Mouse (Mus musculus): ENCODE measurements around the gene Zc3hav1.
A peak's percentile ranks its signal among the peaks of the same experiment; 100 is the strongest.

Gene Zc3hav1

DNA sequence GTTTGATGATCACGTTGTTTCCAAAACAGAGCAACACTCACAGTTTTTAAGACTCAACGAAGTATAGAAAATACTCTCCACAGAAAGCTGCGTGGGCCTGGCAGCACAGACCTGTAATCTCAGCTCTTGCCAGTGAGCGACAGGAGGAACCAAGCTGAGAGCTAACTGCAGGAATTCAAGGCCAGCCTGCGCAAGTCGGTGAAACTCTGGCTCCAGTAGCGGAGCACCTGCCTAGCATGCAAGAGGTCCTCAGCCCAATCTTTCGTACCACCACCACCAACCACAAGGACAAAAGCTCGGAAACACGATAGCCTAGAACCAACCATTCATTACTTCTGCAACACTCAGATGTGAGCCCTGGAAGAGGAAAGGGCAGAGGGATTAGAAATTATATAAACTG, 2.0 kb downstream of the Zc3hav1 start:
- no peak for DNase-seq (ENCODE audit: low spot score)

DNA sequence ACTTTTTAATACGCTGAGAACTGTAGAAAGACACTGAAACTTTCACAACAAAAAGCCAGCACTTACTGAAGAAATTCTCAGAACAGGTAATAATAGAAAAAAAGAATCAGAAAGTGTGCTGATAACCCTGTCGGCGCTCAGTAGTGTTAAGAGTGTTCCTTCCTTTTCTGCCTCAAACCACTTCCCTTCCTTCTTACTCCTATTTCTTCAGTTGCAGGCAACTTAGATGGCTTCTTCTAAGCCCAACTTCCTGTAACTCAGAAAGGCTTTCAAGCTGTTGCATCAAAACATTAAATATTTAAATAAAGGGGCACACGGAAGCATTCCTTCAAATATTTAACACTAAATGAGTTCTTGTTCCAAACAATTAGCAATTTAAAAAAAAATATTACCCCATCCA, 2.5 kb downstream of the Zc3hav1 start:
- DNase-seq (ENCODE audit: low spot score), result no peak

- no peak for DNase-seq (ENCODE audit: low spot score)
Observed at GRCm38 (mm10) chr6:38349806-38350205, 4.6 kb downstream of the Zc3hav1 start.

DNA sequence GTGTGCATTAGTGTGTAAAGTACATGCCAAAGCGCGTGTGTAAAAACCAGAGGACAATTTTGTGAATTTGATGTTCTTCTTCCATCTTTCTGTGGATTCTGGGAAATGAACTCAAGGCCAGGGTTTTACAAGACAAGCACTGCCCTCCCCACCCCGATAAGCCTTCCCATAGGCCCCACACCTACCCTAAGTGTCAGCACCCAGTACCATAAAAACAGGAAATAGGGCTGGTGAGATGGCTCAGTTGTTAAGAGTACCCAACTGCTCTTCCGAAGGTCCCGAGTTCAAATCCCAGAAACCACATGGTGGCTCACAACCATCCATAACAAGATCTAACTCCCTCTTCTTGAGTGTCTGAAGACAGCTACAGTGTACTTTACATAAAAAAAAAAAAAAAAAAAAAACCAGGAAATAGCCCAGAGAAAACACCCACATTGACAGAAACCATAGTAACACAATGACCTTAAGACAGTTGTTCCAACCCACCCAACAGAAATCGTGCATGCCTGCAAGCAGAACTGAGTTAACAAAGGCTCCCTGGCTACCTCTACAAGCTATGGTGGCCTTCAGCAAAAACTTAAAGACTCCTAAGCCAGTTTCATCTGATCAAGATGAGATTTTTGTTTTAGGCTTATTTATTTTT, 5.5 kb downstream of the Zc3hav1 start:
- no peak for DNase-seq (ENCODE audit: low spot score)

GRCm38 (mm10) chr6:38347875-38348274, 6.5 kb downstream of the Zc3hav1 start:
- no peak for DNase-seq (ENCODE audit: low spot score)

DNA sequence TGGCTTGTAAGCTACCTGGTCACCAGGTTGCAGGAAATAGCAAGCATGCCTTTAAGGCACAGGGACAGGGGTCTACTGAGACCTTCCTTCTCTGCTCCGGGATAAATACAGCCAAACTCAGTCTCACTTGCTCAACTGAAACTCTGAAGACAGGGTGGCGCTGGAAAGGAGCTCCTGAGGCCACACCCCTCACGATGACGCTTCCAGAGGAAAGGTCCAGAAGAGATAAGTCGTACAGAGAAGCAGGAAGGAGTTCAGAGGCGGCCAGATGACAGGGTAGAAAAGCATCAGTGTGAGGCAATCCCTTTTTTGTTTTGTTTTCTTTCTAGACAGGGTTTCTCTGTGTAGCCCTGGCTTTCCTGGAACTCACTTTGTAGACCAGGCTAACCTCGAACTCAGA, 8.6 kb downstream of the Zc3hav1 start:
- peak; percentile 59 for DNase-seq (ENCODE audit: low spot score)

- DNase-seq (ENCODE audit: low spot score), result no peak
Observed at GRCm38 (mm10) chr6:38344006-38344670, 10.3 kb downstream of the Zc3hav1 start.

GRCm38 (mm10) chr6:38343581-38343980, 10.8 kb downstream of the Zc3hav1 start:
- no peak for DNase-seq (ENCODE audit: low spot score)

- DNase-seq (ENCODE audit: low spot score), result no peak
Observed at GRCm38 (mm10) chr6:38342666-38342992, 11.8 kb downstream of the Zc3hav1 start.

DNA sequence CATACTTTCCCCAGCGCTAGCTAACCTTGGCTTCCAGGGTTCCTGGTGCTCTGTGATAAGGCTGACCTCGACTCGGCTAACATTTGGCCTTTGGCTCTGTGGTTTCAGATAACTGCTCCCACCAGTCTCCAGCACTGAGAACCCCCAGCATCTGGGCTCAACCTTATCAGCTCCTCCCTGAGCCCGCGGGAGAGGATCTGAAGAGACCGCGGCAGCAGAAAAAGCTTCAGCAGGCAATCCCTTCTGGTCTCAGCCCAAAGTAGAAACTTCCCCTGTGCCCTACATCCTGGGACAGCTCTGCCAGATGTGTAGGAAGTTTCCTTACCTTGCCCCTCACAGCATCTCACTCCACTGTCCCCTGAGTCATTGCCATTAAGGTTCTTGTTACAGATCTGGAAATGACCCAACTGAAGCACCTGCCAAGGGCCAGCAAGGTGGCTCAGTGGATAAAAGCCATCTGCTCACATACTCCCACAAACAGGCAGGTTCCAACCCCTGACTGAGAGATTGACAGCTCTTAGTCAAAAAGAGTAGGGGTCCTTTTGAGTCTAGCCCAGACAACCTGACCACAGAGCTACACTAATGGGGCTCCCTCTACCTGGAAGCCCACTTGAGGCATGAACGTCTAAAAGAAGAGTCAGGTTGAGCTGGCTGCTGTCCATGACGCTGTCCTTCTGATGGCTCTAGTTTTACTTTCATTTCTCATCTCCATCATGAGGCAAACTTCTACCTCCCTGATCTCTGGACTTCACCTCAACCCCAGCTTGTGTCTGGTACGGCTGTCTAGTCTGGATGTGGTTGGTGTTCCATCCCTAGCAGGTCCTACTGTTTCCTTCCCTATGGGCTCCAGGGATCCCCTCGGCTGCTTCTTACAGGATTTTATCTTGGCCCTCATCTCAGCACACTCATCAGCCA, 12.4 kb downstream of the Zc3hav1 start:
- no peak for DNase-seq (ENCODE audit: low spot score)

DNA sequence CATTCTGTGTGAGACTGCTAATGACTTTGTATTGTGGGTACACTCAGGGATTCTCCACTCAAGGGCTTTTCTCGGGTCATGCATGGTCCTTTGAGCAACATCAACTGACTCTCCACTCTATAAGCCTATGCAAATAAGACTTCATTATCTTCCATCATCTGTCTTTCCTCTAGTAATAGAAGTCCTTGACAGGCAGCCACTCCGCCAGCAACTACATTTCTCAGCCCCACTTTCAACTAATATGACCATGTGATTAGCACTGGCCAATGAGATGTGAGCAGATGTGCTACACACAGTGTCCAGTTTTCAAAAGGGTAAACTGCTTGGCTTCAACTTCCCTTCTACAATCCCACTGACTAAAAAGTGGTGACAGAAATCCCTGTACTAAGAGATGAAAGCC, 15.3 kb downstream of the Zc3hav1 start:
- DNase-seq (ENCODE audit: low spot score), result no peak

GRCm38 (mm10) chr6:38337951-38338350, 16.5 kb downstream of the Zc3hav1 start:
- no peak for DNase-seq (ENCODE audit: low spot score)

DNA sequence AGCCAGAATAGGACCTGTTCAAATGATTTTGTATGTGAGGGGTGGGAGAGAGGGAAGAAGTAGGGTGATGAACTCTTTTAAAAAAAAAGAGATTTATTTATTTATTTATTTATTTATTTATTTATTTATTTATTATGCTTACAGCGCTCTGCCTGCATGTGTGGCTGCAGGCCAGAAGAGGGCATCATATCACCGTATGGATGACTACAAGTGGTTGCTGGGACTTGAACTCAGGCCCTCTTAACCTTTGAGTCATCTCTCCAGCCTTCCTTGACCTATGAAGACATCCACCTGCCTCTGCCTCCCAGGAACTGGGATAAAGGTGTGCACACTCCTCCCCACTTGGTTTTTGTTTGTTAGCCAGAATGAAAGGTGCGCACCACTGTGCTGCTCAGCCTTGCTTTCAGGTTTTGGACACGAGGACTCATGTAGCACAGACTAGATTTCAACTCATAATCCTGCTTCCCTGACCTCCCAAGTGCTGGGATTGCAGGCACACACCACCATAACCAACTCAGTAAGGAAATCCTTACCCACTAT, 17.2 kb downstream of the Zc3hav1 start:
- DNase-seq (ENCODE audit: low spot score), result no peak

DNA sequence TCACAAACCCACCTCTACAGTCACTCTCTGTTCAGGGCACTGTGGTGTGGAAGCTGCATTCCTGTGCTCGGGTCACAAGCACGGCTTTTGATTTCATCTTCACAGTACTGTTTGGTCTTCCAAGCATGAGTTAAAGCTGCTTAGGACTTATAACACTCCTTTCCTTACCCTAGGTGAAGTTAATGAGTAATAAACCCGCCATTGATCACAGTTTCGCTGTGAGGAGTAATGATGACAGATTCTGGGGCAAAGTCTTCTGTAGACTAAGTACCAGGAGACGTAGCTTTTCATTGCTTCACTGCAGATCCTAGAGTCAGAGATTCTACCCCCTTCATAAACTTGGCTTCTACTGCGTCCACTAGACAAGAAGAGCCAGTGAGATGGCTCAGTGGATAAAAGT, 19.1 kb downstream of the Zc3hav1 start:
- DNase-seq (ENCODE audit: low spot score), result no peak

GRCm38 (mm10) chr6:38326596-38326995, 27.8 kb downstream of the Zc3hav1 start:
- no peak for DNase-seq (ENCODE audit: low spot score)

DNA sequence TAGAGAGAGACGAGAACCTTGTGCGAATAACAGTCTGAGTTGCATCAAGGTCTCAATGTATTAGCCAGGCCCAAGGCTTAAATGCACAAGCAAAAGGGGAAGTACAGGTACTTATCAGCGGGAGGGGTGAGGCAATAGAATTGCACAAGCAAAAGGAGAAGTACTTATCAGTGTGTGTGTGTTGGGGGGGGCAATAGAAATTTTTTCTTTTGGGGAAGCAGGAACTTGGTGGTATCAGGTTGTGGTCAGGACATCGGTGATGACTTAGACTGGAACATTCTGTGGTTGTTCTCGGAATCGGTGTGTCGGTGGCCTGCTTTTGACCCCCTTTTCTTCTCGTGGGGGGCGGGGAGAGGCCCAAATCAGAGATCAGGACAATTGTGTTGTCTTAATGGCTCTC, 33.8 kb downstream of the Zc3hav1 start:
- DNase-seq (ENCODE audit: low spot score), result no peak

GRCm38 (mm10) chr6:38316050-38316449, 38.4 kb downstream of the Zc3hav1 start:
- DNase-seq (ENCODE audit: low spot score), result no peak

DNA sequence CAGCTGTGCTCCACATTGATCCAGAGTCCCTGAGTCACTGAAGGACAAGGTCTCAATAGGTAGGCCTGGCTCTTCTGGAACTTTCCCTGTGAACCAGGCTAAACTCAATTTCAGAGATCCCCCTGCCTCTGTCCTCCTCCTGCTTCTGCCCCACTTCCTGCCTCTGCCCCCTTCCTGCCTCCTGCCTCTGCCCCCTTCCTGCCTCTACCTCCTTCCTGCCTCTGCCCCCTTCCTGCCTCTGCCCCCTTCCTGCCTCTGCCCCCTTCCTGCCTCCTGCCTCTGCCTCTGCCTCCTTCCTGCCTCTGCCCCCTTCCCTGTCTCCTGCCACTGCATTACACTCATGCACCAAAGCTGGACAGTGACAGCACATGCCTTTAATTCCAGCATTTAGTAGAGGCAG, 44.7 kb downstream of the Zc3hav1 start:
- no peak for DNase-seq (ENCODE audit: low spot score)

- DNase-seq (ENCODE audit: low spot score), result no peak
Observed at GRCm38 (mm10) chr6:38304981-38305380, 49.4 kb downstream of the Zc3hav1 start.

DNA sequence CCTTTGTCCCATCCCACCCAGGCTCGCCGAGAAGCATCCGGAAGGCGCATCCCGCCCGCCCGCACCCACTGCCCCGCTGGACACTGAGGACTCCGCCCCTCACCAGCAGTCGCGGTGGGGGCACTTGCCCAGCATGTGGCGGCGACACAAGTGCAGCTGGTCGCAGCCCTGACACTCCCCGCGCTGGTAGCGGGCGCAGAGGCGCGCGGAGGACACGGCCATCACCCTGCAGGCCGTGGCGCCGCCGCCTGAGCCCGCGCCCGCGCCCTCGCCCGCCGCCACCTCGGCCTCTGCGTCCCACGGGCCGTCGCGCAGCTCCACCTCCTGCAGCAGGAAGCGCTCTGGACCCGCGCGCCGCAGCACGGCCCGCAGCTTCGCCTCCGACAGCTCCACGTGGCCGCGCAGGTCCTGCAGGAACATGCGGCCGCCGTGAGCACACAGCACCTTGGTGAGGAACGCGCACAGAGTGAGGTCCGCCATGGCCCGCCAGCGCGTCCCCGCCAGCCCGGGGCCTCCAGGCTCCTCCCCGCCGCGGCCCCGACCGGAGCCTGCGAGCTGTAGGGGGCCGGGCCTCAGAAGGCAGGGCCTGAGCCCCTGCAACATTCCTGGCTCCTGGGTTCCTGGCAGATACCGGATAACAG, 55.5 kb downstream of the Zc3hav1 start, which contains the start of gene Zc3hav1l:
Zc3hav1l (minus strand) TSS at position 499 of the 641 bp plus-strand sequence.
- DNase-seq (ENCODE audit: low spot score), result peak; percentile 65

DNA sequence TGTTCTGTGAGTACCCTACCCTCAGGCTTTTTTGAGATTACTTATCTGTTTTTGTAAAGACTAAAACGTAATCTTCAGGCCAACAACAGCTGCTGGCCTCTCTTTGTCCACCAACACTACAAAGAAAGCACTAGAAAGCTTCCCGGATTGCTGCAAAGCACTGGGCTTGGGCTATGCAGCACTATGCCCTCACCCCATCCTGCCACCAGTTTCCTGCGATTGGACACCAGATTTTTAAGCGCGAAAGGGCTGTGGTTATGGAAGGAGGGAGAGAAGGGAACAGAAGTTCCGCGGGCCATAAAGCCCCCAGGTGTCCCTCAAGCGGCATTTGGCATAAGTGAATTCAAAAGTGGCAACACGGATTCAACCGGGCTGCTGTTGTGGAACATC, 56.2 kb downstream of the Zc3hav1 start:
- peak; percentile 11 for DNase-seq (ENCODE audit: low spot score)

- no peak for DNase-seq (ENCODE audit: low spot score)
Observed at GRCm38 (mm10) chr6:38297580-38298245, 56.7 kb downstream of the Zc3hav1 start.
